Mouse (Mus musculus) hematopoietic stem cell, adult 5-6 weeks (primary cell): ENCODE measurements around the gene Lztr1. TPM values are rescaled to one million over a fixed set of nuclear protein-coding genes. Genes with fewer than 3 reads are reported as not detected.
"Not testable (repeated sequence)": the region's sequence is repeated elsewhere in the genome, so short reads cannot be mapped to it uniquely, and the experiment has no call there.

Source experiments
- ATAC-seq, 2 experiments: fragments of 125-278 bp in 1 of 2; replicated peaks in 1 of 2; 2 replicates each; pipeline ENCODE4 v1.8.0; 2016 to 2017; ENCODE audit warnings: inconsistent platforms in 2 of 2, mild to moderate bottlenecking in 2 of 2, moderate number of reproducible peaks in 2 of 2, low read depth in 1 of 2, moderate TSS enrichment in 1 of 2; ENCODE audit not compliant: low FRiP score in 2 of 2, poor library complexity in 2 of 2, severe bottlenecking in 2 of 2, insufficient read depth in 1 of 2, low TSS enrichment in 1 of 2
- total RNA-seq: library from RNA; stranded (forward); fragments of 172-1452, 232-1000 nt; gene quantifications from 2 replicates; pipeline ENCODE4 v1.2.3, GENCODE M21; 2017

Lztr1 gene
- total RNA-seq, 1 experiment from 2014 or later = 60.6 TPM

- no peak for ATAC-seq
Measured at GRCm38 (mm10) chr16:17532676-17533329, 24.3 kb downstream of the Lztr1 start.

DNA sequence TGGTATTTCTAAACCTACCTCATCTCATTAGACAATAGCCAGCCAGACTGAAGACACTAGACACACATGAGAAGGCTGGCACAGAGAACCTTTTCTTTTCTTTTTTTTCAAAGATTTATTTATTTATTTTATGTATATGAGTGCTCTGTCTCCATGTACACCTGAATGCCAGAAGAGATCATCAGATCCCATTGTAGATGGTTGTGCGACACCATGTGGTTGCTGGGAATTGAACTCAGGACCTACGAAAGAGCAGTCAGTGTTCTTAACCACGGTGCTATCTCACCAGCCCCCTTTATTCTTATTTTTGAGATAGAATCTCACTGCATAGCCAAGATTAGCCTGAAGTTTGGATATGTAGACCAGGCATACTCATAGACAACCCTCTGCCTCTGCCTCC, 28.1 kb downstream of the Lztr1 start:
- no peak for ATAC-seq

GRCm38 (mm10) chr16:17542632-17543031, 34.1 kb downstream of the Lztr1 start:
- no peak for ATAC-seq

DNA sequence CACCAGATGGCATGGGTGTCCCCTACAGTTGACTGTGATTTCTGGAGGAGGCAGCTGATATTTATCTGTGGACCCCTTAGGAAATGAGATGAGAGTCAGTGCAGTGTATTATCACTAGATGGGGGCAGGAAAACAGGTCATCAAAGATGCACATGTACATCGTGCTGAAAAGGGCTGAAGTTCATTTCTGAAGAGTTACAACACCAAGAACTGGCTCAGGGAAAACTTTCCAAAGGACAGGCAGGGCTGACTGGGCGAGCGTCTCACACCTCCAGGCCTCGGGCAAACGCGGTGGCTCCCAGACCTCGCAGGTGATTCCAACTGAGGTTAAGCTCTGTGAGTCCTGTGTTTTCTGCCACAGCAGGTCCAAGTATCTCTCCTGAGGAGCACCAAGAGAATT, 44.3 kb downstream of the Lztr1 start:
- ATAC-seq = no peak

DNA sequence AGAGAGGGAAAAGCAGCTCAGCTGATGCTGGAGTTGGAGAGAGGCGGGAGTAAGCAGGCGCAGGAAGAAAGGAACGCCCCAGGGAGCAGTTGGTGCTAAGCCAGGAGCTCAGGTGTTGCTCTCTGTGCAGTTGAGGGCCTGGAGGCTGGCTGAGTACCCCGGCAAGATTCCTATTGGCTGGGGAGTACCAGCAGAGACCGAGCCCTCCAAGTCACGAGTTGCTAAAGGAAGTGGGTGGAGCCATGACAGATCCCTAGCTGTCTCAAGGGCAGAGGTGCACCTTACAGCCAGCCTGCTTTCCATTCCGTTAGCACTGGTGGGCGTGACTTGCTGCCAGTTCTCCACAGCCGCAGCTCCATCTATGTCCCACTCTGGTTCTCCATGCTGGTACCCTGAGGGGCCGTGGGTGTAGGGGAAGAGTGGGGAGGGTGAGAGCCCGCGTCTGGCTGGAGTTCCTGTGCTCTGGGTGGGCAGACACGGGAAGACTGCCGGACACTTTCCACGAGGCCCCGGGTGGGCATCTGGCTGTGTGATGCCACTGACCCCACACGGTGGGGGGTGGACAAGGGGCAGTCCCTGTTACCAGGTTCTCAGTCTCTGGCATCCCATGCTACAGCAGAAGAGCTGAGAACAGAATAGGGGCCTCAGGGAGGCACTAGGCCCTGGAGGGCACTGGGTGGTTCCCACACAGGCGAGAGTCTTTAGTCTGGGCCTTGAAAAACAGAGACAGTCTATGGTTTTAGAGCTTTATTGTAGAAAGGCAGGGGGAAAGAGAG, 45.6 kb downstream of the Lztr1 start:
- peak; percentile 93 to 95 for ATAC-seq

DNA sequence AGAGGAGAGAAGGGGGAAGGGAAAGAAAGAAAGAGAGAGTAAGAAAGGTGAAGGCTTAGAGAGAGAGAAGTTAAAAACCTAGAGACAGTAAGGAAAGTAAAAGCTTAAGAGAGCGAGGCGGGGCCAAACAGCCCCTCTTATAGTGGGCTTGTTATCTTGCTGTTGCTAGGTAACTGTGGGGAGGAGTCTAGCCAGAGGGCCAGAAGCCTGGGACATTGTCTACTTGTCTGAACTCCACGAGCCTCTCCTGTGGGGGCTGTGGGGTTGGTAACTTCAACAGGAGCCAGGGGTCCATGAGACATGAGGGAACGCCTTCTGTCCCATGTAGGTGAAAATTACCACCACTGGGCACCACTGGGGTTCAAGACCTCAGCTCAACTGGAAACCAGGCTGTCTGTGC, 46.2 kb downstream of the Lztr1 start:
- not testable (repeated sequence) for ATAC-seq

GRCm38 (mm10) chr16:17556180-17556579, 47.7 kb downstream of the Lztr1 start:
- no peak for ATAC-seq

- ATAC-seq = no peak
Measured at GRCm38 (mm10) chr16:17556907-17557306, 48.4 kb downstream of the Lztr1 start.

- peak in 1 of 2 experiments; percentile 43; a peak in 2 of 4 replicates for ATAC-seq
Measured at GRCm38 (mm10) chr16:17557947-17558480, 49.5 kb downstream of the Lztr1 start.

DNA sequence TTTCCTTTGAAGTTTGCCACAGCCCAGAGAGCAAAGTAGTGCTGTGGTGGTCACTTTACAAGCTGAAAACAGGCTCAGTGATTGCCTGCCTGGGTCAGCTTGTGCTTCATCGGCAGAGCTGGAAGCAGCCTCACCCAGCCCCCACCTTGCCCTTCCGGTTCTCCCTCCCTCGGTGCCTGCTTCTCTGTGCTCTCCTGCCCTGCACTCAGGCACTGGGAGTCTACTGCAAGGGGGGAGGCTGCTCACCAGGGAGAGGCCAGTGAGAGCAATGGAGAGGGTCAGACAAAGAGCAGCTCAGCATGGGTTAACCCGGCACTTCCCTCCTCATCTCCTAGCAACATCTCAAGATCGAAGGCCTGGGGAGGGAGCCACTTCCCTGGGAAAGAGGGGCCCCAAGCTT, 50.3 kb downstream of the Lztr1 start:
- ATAC-seq = no peak

DNA sequence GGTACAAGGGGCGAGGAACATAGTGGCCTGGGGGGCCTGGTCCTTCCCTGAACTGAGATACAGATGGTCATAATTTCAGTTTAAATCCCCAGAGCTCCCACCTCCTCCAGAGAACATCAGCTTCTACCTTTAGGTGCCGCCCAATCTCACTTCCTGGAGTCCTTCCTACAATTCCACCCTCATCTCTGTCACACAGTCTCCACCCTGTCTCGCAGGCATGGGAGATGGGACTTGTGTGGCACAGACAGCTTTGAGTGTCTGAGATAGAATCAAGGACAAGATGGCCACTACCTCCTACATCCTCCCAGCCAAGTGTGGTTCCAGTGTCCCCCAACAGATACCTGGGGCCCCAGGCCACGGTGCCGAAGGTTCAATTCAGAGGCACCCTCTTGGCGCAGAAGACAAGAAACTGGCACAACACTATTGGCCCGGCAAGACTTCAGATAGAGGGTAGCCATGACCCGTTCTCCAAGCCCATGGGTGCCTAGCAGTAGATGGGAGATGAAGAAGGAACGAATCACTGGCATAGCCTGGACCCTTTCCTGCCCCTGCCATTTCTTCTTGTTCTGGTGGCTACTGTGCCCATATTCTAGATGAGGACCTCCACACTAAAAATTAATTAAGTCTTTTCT, 51.0 kb downstream of the Lztr1 start:
- no peak for ATAC-seq

GRCm38 (mm10) chr16:17561128-17561750, 52.8 kb downstream of the Lztr1 start, which contains the start of gene Lrrc74b:
Lrrc74b (minus strand) TSS chr16:17561247.
- ATAC-seq = peak; percentile 68 to 79

GRCm38 (mm10) chr16:17561751-17562208, 53.3 kb downstream of the Lztr1 start, which contains the start of gene P2rx6:
P2rx6 (plus strand) TSS chr16:17561885.
- ATAC-seq = peak; percentile 51 to 60

DNA sequence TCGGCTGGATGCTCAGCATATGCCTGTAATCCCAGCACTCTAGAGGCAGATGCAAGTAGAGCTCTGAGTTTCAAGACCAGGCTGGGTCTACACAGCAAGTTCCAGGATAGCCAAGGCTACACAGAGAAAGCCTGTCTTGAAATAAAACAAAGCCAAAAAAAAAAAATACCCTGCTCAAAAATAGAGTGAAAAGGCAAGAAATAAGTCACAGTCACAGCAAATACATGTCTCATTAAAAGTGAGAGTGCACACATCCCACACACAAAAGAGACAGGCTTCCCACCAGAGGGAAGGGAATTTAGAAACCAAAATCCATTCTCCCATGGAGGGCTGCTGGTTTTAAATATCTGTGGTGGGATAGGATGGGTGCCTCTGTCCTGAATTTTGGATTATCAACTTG, 55.1 kb downstream of the Lztr1 start:
- no peak for ATAC-seq

DNA sequence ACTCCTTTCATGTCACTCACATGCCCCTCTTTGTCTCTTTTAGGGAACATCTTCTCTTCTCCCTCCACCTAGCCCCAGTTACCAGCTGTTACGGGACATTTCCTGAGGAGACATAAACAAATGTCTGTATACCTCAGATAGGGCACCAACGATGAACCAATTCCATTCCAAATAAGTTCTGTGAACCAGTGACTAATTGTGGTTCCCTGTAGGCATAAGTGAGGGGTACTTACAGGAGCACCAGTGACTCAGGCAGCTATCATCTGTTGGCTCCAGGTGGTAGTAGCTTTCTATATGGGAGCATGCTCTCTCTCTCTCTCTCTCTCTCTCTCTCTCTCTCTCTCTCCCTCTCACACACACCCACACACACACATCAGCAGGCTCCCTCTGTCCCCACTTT, 55.7 kb downstream of the Lztr1 start:
- ATAC-seq = no peak

GRCm38 (mm10) chr16:17564771-17565170, 56.3 kb downstream of the Lztr1 start:
- ATAC-seq = no peak

- no peak for ATAC-seq
Measured at GRCm38 (mm10) chr16:17566186-17566585, 57.7 kb downstream of the Lztr1 start.
